In genomic region chr1:38176077-38176476, GRCm38 (mm10) we compare ENCODE assay signal across 27 mouse cellular contexts. TPM values are rescaled to one million over a fixed set of nuclear protein-coding genes. Genes with fewer than 3 reads are reported as not detected.
DNase-seq lines count a peak whose midpoint lies in the region; ATAC-seq and TF ChIP-seq lines count a peak whose summit lies in the region.
"Had no signal": no experiment of that assay in that cellular context is flagged by ENCODE, and none has a peak within 500 bp of the region (broad histone marks: within the 10 kb centered on the region; RNA-seq: fewer than 3 reads in every experiment).

No protein-coding gene starts in this region.

- no peaks in the 10 kb centered on the region for H3K79me2 ChIP-seq in liver, adult 2 months (ENCODE audit: control insufficient read depth, insufficient read depth, low read length)

- no peak for TF ChIP-seq POLR2A in liver, adult 2 months (IDR thresholded peaks at IDR 0.05; ENCODE audit: extremely low read depth, insufficient read depth, low read length)

- no peak overlapping the region for H3K4me3 ChIP-seq in kidney, embryonic 14.5 days (ENCODE audit: low read length)
- H3K4me3 ChIP-seq in kidney, postnatal 0 days (replicated peaks; ENCODE audit: low read depth, low read length), result no peak overlapping the region
- no peak overlapping the region for H3K4me3 ChIP-seq in liver, adult 2 months (ENCODE audit: insufficient read depth, low read depth, low read length)
- no peak overlapping the region for H3K4me3 ChIP-seq in liver, embryonic 16.5 days (ENCODE audit: low read depth, low read length)
- H3K4me3 ChIP-seq: forebrain, embryonic 13.5 days; heart, embryonic 10.5 days; heart, embryonic 15.5 days; hindbrain, embryonic 12.5 days; limb, embryonic 13.5 days had no signal

- H3K9ac ChIP-seq in kidney, embryonic 14.5 days (ENCODE audit: low read depth, low read length), result no peak overlapping the region
- H3K9ac ChIP-seq in kidney, postnatal 0 days (ENCODE audit: low read depth, low read length), result no peak overlapping the region
- H3K9ac ChIP-seq in liver, adult 2 months (ENCODE audit: low read depth, low read length), result no peak overlapping the region
- H3K9ac ChIP-seq in liver, embryonic 16.5 days (ENCODE audit: low read depth, low read length), result no peak overlapping the region
- H3K9ac ChIP-seq: forebrain, embryonic 13.5 days; heart, embryonic 15.5 days; hindbrain, embryonic 12.5 days; limb, embryonic 13.5 days; lung, embryonic 14.5 days had no signal

- H3K4me2 ChIP-seq in kidney, embryonic 14.5 days (replicated peaks; ENCODE audit: low read depth, low read length), result no peak overlapping the region
- no peak overlapping the region for H3K4me2 ChIP-seq in kidney, postnatal 0 days (ENCODE audit: low read length)
- peak overlapping the region; percentile 5; the same call in 1 of the 2 replicates for H3K4me2 ChIP-seq in liver, embryonic 16.5 days (ENCODE audit: low read depth, low read length)
- H3K4me2 ChIP-seq: forebrain, embryonic 13.5 days; heart, embryonic 15.5 days; hindbrain, embryonic 12.5 days; limb, embryonic 13.5 days; lung, embryonic 14.5 days; midbrain, embryonic 11.5 days had no signal

- DNase-seq in kidney, adult 18-20 months, result peak; percentile 30
- DNase-seq in kidney, postnatal 0 days (ENCODE audit: low spot score), result no peak
- peak; percentile 95 for DNase-seq in liver, adult 2 months (ENCODE audit: extremely low read depth, low read depth, low spot score)
- DNase-seq in spleen, adult 18-20 months, result no peak
- no peak for DNase-seq in lung, postnatal 4 days
- DNase-seq: adrenal gland, adult 8-10 months; cerebellum, adult 8-10 months; cerebellum, postnatal 36 days; gastrocnemius, postnatal 14 days; heart, postnatal 36 days; lung, embryonic 14.5 days; lung, postnatal 14 days; right cerebral cortex, adult 18-20 months; thymus, adult 18-20 months; thymus, postnatal 25 days had no signal

- H3K4me1 ChIP-seq in kidney, embryonic 14.5 days (ENCODE audit: control insufficient read depth, insufficient read depth, low read length), result no peaks in the 10 kb centered on the region
- no peaks in the 10 kb centered on the region for H3K4me1 ChIP-seq in kidney, postnatal 0 days (replicated peaks; ENCODE audit: insufficient read depth, low read length)
- peaks cover 3% of the 10 kb centered on the region; the same call in 1 of the 2 replicates for H3K4me1 ChIP-seq in liver, adult 2 months (ENCODE audit: control insufficient read depth, insufficient read depth, low read length)
- H3K4me1 ChIP-seq in liver, embryonic 16.5 days (ENCODE audit: control insufficient read depth, low read depth, low read length), result no peaks in the 10 kb centered on the region
- H3K4me1 ChIP-seq: forebrain, embryonic 13.5 days; heart, embryonic 10.5 days; heart, embryonic 15.5 days; hindbrain, embryonic 12.5 days had no signal

- H3K9me3 ChIP-seq in kidney, embryonic 14.5 days (ENCODE audit: control insufficient read depth, low read length), result no peaks in the 10 kb centered on the region
- no peaks in the 10 kb centered on the region for H3K9me3 ChIP-seq in kidney, postnatal 0 days (replicated peaks; ENCODE audit: low read length)
- H3K9me3 ChIP-seq in liver, embryonic 16.5 days (replicated peaks; ENCODE audit: control insufficient read depth, low read length), result no peaks in the 10 kb centered on the region
- H3K9me3 ChIP-seq: forebrain, embryonic 13.5 days; G1E; heart, embryonic 10.5 days; heart, embryonic 15.5 days; hindbrain, embryonic 12.5 days; limb, embryonic 13.5 days had no signal

- ATAC-seq in kidney, embryonic 14.5 days (ENCODE audit: low FRiP score, low TSS enrichment), result no peak
- peak; percentile 82 for ATAC-seq in kidney, postnatal 0 days (replicated peaks; ENCODE audit: low FRiP score, low read depth)
- ATAC-seq in liver, embryonic 16.5 days (ENCODE audit: low read depth), result peak; percentile 94
- ATAC-seq: forebrain, embryonic 13.5 days; intestine, embryonic 16.5 days; midbrain, embryonic 16.5 days had no signal

- WGBS in kidney, embryonic 14.5 days, result 86% methylated on average over 7 of the region's 7 CpGs
- WGBS in kidney, postnatal 0 days, result 84% methylated on average over 7 of the region's 7 CpGs
- WGBS in liver, adult 2 months, result 24% methylated on average over 7 of the region's 7 CpGs
- WGBS in liver, embryonic 16.5 days (ENCODE audit: insufficient replicate concordance), result 57% methylated on average over 7 of the region's 7 CpGs

- TF ChIP-seq CTCF in kidney, postnatal 0 days (IDR thresholded peaks at IDR 0.05; ENCODE audit: low read depth), result no peak
- TF ChIP-seq CTCF in liver, adult 2 months (IDR thresholded peaks at IDR 0.05; ENCODE audit: low read depth, low read length), result no peak

- H3K27me3 ChIP-seq in kidney, embryonic 14.5 days (ENCODE audit: control insufficient read depth, insufficient read depth, low read length), result no peaks in the 10 kb centered on the region
- H3K27me3 ChIP-seq in kidney, postnatal 0 days (ENCODE audit: insufficient read depth, low read length), result no peaks in the 10 kb centered on the region
- no peaks in the 10 kb centered on the region for H3K27me3 ChIP-seq in liver, adult 2 months (ENCODE audit: control insufficient read depth, insufficient read depth, low read length)
- no peaks in the 10 kb centered on the region for H3K27me3 ChIP-seq in liver, embryonic 16.5 days (ENCODE audit: control insufficient read depth, insufficient read depth, low read depth, low read length)
- H3K27me3 ChIP-seq: forebrain, embryonic 13.5 days; heart, embryonic 15.5 days; hindbrain, embryonic 12.5 days; limb, embryonic 13.5 days had no signal

- peaks cover 10% of the 10 kb centered on the region; the same call in 1 of the 2 replicates for H3K36me3 ChIP-seq in kidney, embryonic 14.5 days (ENCODE audit: control insufficient read depth, insufficient read depth, low read length)
- H3K36me3 ChIP-seq in kidney, postnatal 0 days (ENCODE audit: insufficient read depth, low read length), result no peaks in the 10 kb centered on the region
- no peaks in the 10 kb centered on the region for H3K36me3 ChIP-seq in liver, adult 2 months (ENCODE audit: control insufficient read depth, insufficient read depth, low read length)
- H3K36me3 ChIP-seq in liver, embryonic 16.5 days (ENCODE audit: control insufficient read depth, insufficient read depth), result no peaks in the 10 kb centered on the region
- H3K36me3 ChIP-seq: G1E; heart, embryonic 15.5 days had no signal

- H3K27ac ChIP-seq in kidney, embryonic 14.5 days (ENCODE audit: low read depth, low read length), result no peak overlapping the region
- H3K27ac ChIP-seq in kidney, postnatal 0 days, result no peak overlapping the region
- H3K27ac ChIP-seq in liver, adult 2 months (replicated peaks; ENCODE audit: insufficient read depth, low read depth, low read length), result no peak overlapping the region
- no peak overlapping the region for H3K27ac ChIP-seq in liver, embryonic 16.5 days (ENCODE audit: low read length)
- H3K27ac ChIP-seq: forebrain, embryonic 13.5 days; heart, embryonic 10.5 days; heart, embryonic 15.5 days; hindbrain, embryonic 12.5 days; limb, embryonic 13.5 days; stomach, postnatal 0 days had no signal

RNA-seq across cellular contexts. Expression of gene Rev1, which starts 46.5 kb away (rescaled TPM):
- polyA plus RNA-seq in kidney, embryonic 14.5 days (2014; fragmentation: Nextera tagmentation; extraction: Ambion mirVana), result 28.5 and 35.5 TPM in 2 replicates
- polyA plus RNA-seq in kidney, postnatal 0 days (2015; fragmentation: Nextera tagmentation; extraction: Ambion mirVana), result 12.5 and 13.9 TPM in 2 replicates
- 18.3 and 20.1 TPM in 2 replicates for total RNA-seq in liver, adult 2 months (2014; rRNA removed)
- polyA plus RNA-seq in liver, adult 2 months (2012; rRNA removed), result 4.1 and 6.9 TPM in 2 replicates
- polyA plus RNA-seq in liver, embryonic 16.5 days (2015; fragmentation: Nextera tagmentation; extraction: Ambion mirVana), result 13.0 and 13.1 TPM in 2 replicates

Comparison
In these comparisons a context has a peak if more than half of its experiments do, and no peak if none do; other contexts are left out.
1. DNase-seq: peak in kidney, adult 18-20 months (single experiment) and liver, adult 2 months (single experiment); none in kidney, postnatal 0 days (single experiment), spleen, adult 18-20 months (0 of 2) and lung, postnatal 4 days (0 of 2).